ENCODE assay signal across 10 mouse cellular contexts in the genomic region with DNA sequence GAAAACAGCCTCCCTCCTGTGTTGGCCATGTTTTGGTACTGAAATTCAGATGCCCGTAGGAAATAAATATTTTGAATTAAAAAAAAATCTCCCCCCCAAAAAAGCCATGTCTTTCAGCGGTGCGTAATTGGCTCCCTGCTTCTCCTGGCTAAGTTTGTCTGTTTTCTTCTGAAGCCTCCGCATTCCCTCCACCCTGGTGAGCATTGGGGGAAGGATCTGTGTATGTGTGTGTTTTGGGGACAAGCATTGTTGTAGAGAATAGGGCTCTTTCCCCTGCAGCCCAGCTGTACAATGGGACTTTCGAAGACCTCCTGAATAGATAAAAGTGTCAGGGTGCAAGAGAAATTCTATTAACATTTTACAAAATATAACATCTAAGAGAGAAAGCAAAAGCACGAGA.
DNase-seq lines count a peak whose midpoint lies in the region; ATAC-seq and TF ChIP-seq lines count a peak whose summit lies in the region.
"Had no signal": no experiment of that assay in that cellular context is flagged by ENCODE, and none has a peak within 500 bp of the region (broad histone marks: within the 10 kb centered on the region; RNA-seq: fewer than 3 reads in every experiment).

No protein-coding gene starts in this region.

- WGBS in heart, embryonic 12.5 days: 81% methylated on average over 6 of the region's 6 CpGs
- WGBS in heart, embryonic 11.5 days (ENCODE audit: insufficient replicate concordance): 74% methylated on average over 6 of the region's 6 CpGs
- WGBS in forebrain, embryonic 14.5 days: 2% methylated on average over 6 of the region's 6 CpGs
- WGBS in midbrain, embryonic 13.5 days: 5% methylated on average over 6 of the region's 6 CpGs
- WGBS in liver, embryonic 11.5 days: 75% methylated on average over 6 of the region's 6 CpGs

- no peak overlapping the region for H3K4me2 ChIP-seq in heart, embryonic 12.5 days
- H3K4me2 ChIP-seq in heart, embryonic 11.5 days: no peak overlapping the region
- H3K4me2 ChIP-seq in forebrain, embryonic 14.5 days (ENCODE audit: low read length): peak overlapping the region; percentile 29
- peak overlapping the region; percentile 38 for H3K4me2 ChIP-seq in midbrain, embryonic 13.5 days (replicated peaks)
- no peak overlapping the region for H3K4me2 ChIP-seq in liver, embryonic 11.5 days

- intact Hi-C loops in gastrocnemius, postnatal 36 days (cut with DNase I): no loop called here

- peak; percentile 92 for DNase-seq in brain, embryonic 14.5 days (ENCODE audit: low read depth)
- DNase-seq in forebrain, embryonic 14.5 days (ENCODE audit: low spot score): peak; percentile 75
- DNase-seq in gastrocnemius, postnatal 36 days: no peak
- DNase-seq in kidney, postnatal 10 days: no peak
- no peak for DNase-seq in liver, embryonic 11.5 days (ENCODE audit: low spot score)
- DNase-seq: adrenal gland, postnatal 10 days; kidney, postnatal 14 days had no signal

- no peaks in the 10 kb centered on the region for H3K9me3 ChIP-seq in heart, embryonic 12.5 days (replicated peaks)
- H3K9me3 ChIP-seq in heart, embryonic 11.5 days (replicated peaks; ENCODE audit: control insufficient read depth, low read length): no peaks in the 10 kb centered on the region
- no peaks in the 10 kb centered on the region for H3K9me3 ChIP-seq in forebrain, embryonic 14.5 days (replicated peaks; ENCODE audit: control insufficient read depth, low read length)
- no peaks in the 10 kb centered on the region for H3K9me3 ChIP-seq in midbrain, embryonic 13.5 days
- no peaks in the 10 kb centered on the region for H3K9me3 ChIP-seq in liver, embryonic 11.5 days (ENCODE audit: control insufficient read depth, low read length)

- TF ChIP-seq POLR2A in brain, embryonic 14.5 days (IDR thresholded peaks at IDR 0.05; ENCODE audit: borderline replicate concordance, extremely low read depth, insufficient read depth, insufficient read length, poor library complexity, severe bottlenecking): no peak

- no peaks in the 10 kb centered on the region; the same call in 1 of the 2 replicates for H3K36me3 ChIP-seq in heart, embryonic 12.5 days
- no peaks in the 10 kb centered on the region for H3K36me3 ChIP-seq in heart, embryonic 11.5 days (ENCODE audit: control insufficient read depth, insufficient read depth, low read length)
- no peaks in the 10 kb centered on the region for H3K36me3 ChIP-seq in forebrain, embryonic 14.5 days (ENCODE audit: control insufficient read depth, insufficient read depth, low read length)
- no peaks in the 10 kb centered on the region for H3K36me3 ChIP-seq in midbrain, embryonic 13.5 days
- H3K36me3 ChIP-seq in liver, embryonic 11.5 days (ENCODE audit: control insufficient read depth, insufficient read depth, low read length): no peaks in the 10 kb centered on the region

- TF ChIP-seq CTCF in brain, embryonic 14.5 days (IDR thresholded peaks at IDR 0.05; ENCODE audit: borderline replicate concordance, extremely low read depth, insufficient read depth, insufficient read length): no peak

- no peaks in the 10 kb centered on the region for H3K27me3 ChIP-seq in heart, embryonic 12.5 days (replicated peaks)
- H3K27me3 ChIP-seq in heart, embryonic 11.5 days (ENCODE audit: control insufficient read depth, insufficient read depth, low read length): no peaks in the 10 kb centered on the region
- H3K27me3 ChIP-seq in forebrain, embryonic 14.5 days (replicated peaks; ENCODE audit: control insufficient read depth, insufficient read depth, low read length): no peaks in the 10 kb centered on the region
- no peaks in the 10 kb centered on the region for H3K27me3 ChIP-seq in midbrain, embryonic 13.5 days
- H3K27me3 ChIP-seq in liver, embryonic 11.5 days (replicated peaks; ENCODE audit: control insufficient read depth, insufficient read depth, low read length): no peaks in the 10 kb centered on the region

- no peak overlapping the region for H3K9ac ChIP-seq in heart, embryonic 12.5 days
- no peak overlapping the region for H3K9ac ChIP-seq in heart, embryonic 11.5 days (ENCODE audit: low read depth, low read length)
- H3K9ac ChIP-seq in forebrain, embryonic 14.5 days (ENCODE audit: low read length): no peak overlapping the region
- H3K9ac ChIP-seq in midbrain, embryonic 13.5 days (replicated peaks): peak overlapping the region; percentile 51; the same call in 1 of the 2 replicates
- no peak overlapping the region for H3K9ac ChIP-seq in liver, embryonic 11.5 days (ENCODE audit: low read depth, low read length)

- no peak for ATAC-seq in heart, embryonic 12.5 days (ENCODE audit: insufficient number of reproducible peaks, low FRiP score)
- no peak for ATAC-seq in heart, embryonic 11.5 days (replicated peaks; ENCODE audit: insufficient number of reproducible peaks, low FRiP score, low TSS enrichment)
- peak; percentile 41; the same call in 1 of the 2 replicates for ATAC-seq in forebrain, embryonic 14.5 days
- peak; percentile 57 for ATAC-seq in midbrain, embryonic 13.5 days
- no peak for ATAC-seq in liver, embryonic 11.5 days (replicated peaks; ENCODE audit: low FRiP score)

- H3K4me3 ChIP-seq in heart, embryonic 12.5 days: no peak overlapping the region
- no peak overlapping the region for H3K4me3 ChIP-seq in heart, embryonic 11.5 days (ENCODE audit: low read depth, low read length)
- no peak overlapping the region for H3K4me3 ChIP-seq in forebrain, embryonic 14.5 days (ENCODE audit: low read depth, low read length)
- H3K4me3 ChIP-seq in midbrain, embryonic 13.5 days (replicated peaks): no peak overlapping the region
- no peak overlapping the region for H3K4me3 ChIP-seq in liver, embryonic 11.5 days (ENCODE audit: low read depth, low read length)

- peak overlapping the region; percentile 74; the same call in 1 of the 2 replicates for H3K27ac ChIP-seq in heart, embryonic 12.5 days (ENCODE audit: poor library complexity, severe bottlenecking)
- no peak overlapping the region; the same call in 1 of the 2 replicates for H3K27ac ChIP-seq in heart, embryonic 11.5 days (ENCODE audit: low read depth, low read length)
- peak overlapping the region; percentile 91 for H3K27ac ChIP-seq in forebrain, embryonic 14.5 days (ENCODE audit: low read depth, low read length)
- peak overlapping the region; percentile 96 for H3K27ac ChIP-seq in midbrain, embryonic 13.5 days
- no peak overlapping the region for H3K27ac ChIP-seq in liver, embryonic 11.5 days (ENCODE audit: low read depth, low read length)

- H3K4me1 ChIP-seq in heart, embryonic 12.5 days (replicated peaks): peaks cover 83% of the 10 kb centered on the region
- H3K4me1 ChIP-seq in heart, embryonic 11.5 days (ENCODE audit: control insufficient read depth, insufficient read depth, low read length): peaks cover 70% of the 10 kb centered on the region
- H3K4me1 ChIP-seq in forebrain, embryonic 14.5 days (ENCODE audit: control insufficient read depth, insufficient read depth, low read length): peaks cover 65% of the 10 kb centered on the region
- peaks cover 82% of the 10 kb centered on the region for H3K4me1 ChIP-seq in midbrain, embryonic 13.5 days (replicated peaks)
- H3K4me1 ChIP-seq in liver, embryonic 11.5 days (replicated peaks; ENCODE audit: control insufficient read depth, insufficient read depth, low read length): peaks cover 6% of the 10 kb centered on the region; the same call in 1 of the 2 replicates

Comparison
In these comparisons a context has a peak if more than half of its experiments do, and no peak if none do; other contexts are left out.
1. H3K27ac ChIP-seq: peak in heart, embryonic 12.5 days (single experiment), forebrain, embryonic 14.5 days (single experiment) and midbrain, embryonic 13.5 days (single experiment); none in heart, embryonic 11.5 days (single experiment) and liver, embryonic 11.5 days (single experiment).
2. ATAC-seq: peak in forebrain, embryonic 14.5 days (single experiment) and midbrain, embryonic 13.5 days (single experiment); none in heart, embryonic 12.5 days (single experiment), heart, embryonic 11.5 days (single experiment) and liver, embryonic 11.5 days (single experiment).
3. H3K4me2 ChIP-seq: peak in forebrain, embryonic 14.5 days (single experiment) and midbrain, embryonic 13.5 days (single experiment); none in heart, embryonic 12.5 days (single experiment), heart, embryonic 11.5 days (single experiment) and liver, embryonic 11.5 days (single experiment).
4. DNase-seq: peak in brain, embryonic 14.5 days (single experiment) and forebrain, embryonic 14.5 days (single experiment); none in gastrocnemius, postnatal 36 days (0 of 2), kidney, postnatal 10 days (single experiment) and liver, embryonic 11.5 days (single experiment).